17 mouse cellular contexts compared by ENCODE assay signal in the genomic region with DNA sequence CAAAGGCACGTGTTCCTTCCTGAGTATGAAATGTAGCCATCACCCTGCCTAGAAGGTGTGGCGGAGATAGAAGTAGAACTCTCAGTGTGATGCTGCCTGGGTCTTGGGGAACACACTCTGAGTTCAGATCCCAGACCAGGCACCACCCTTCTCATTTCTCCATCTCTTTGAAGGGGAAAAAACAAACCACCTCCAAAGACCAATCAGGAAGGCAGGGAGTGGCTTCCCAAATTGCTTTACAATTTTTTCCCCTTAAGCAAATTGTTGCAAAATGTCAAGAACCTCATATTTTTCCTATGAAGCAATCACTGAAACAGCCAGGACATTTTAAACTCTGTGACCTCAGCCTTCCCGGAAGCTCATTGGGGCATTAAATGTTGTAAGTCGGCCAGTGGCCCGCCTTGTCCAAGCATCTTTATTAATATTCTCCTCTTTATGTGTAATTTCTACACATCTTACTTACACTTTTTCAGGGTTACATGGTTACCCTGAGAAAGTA.
A peak's percentile ranks its signal among the peaks of the same experiment; 100 is the strongest.
DNase-seq lines count a peak whose midpoint lies in the region; ATAC-seq lines count a peak whose summit lies in the region.
"Had no signal": no experiment of that assay in that cellular context is flagged by ENCODE, and none has a peak within 500 bp of the region (broad histone marks: within the 10 kb centered on the region; RNA-seq: fewer than 3 reads in every experiment).

No protein-coding gene starts in this region.

- WGBS in kidney, embryonic 15.5 days, result 90% methylated on average over 5 of the region's 5 CpGs
- 79% methylated on average over 5 of the region's 5 CpGs for WGBS in lung, embryonic 16.5 days

- peaks cover 12% of the 10 kb centered on the region for H3K36me3 ChIP-seq in kidney, embryonic 15.5 days
- H3K36me3 ChIP-seq in lung, embryonic 16.5 days (ENCODE audit: control insufficient read depth, insufficient read depth, low read length), result 0 out of 2 replicates have a peak, but pooled peaks cover 3% of the 10 kb centered on the region

- no peak for ATAC-seq in kidney, embryonic 15.5 days (replicated peaks; ENCODE audit: low FRiP score)
- ATAC-seq in lung, embryonic 16.5 days (ENCODE audit: low read depth), result 0 out of 2 replicates have a peak, but pooled peaks have one; percentile 27
- ATAC-seq: forebrain, postnatal 0 days; liver, postnatal 0 days had no signal

- no peak overlapping the region for H3K27ac ChIP-seq in kidney, embryonic 15.5 days
- no peak overlapping the region for H3K27ac ChIP-seq in lung, embryonic 16.5 days (ENCODE audit: low read length)
- H3K27ac ChIP-seq: heart, embryonic 15.5 days; hindbrain, embryonic 10.5 days; limb, embryonic 13.5 days had no signal

- peak; percentile 46 to 84 for DNase-seq in adrenal gland, adult (ENCODE audit: inconsistent age in 2 of 2, low spot score in 1 of 2)
- no peak for DNase-seq in adrenal gland, postnatal 14 days
- DNase-seq in kidney, postnatal 14 days, result peak; percentile 53
- DNase-seq in monocyte, adult 2 months (ENCODE audit: low read depth in 1 of 2, low spot score in 2 of 2), result peak; percentile 30 to 31
- no peak for DNase-seq in right cerebral cortex, postnatal 25 days
- DNase-seq in embryo, embryonic 11 days, result no peak
- DNase-seq: cerebellum, postnatal 10 days; forebrain, postnatal 0 days; gastrocnemius, postnatal 14 days; liver, postnatal 0 days; right cerebral cortex, postnatal 14 days had no signal

- no peaks in the 10 kb centered on the region for H3K4me1 ChIP-seq in kidney, embryonic 15.5 days
- H3K4me1 ChIP-seq in lung, embryonic 16.5 days (replicated peaks; ENCODE audit: control insufficient read depth, insufficient read depth, low read length), result no peaks in the 10 kb centered on the region
- H3K4me1 ChIP-seq: heart, embryonic 15.5 days; hindbrain, embryonic 10.5 days; limb, embryonic 13.5 days had no signal

- no peaks in the 10 kb centered on the region for H3K27me3 ChIP-seq in kidney, embryonic 15.5 days
- H3K27me3 ChIP-seq in lung, embryonic 16.5 days (ENCODE audit: control insufficient read depth, insufficient read depth, low read depth, low read length), result no peaks in the 10 kb centered on the region
- H3K27me3 ChIP-seq: heart, embryonic 15.5 days; limb, embryonic 13.5 days had no signal

- H3K4me2 ChIP-seq in kidney, embryonic 15.5 days, result no peak overlapping the region
- no peak overlapping the region for H3K4me2 ChIP-seq in lung, embryonic 16.5 days (ENCODE audit: low read depth, low read length)
- H3K4me2 ChIP-seq: heart, embryonic 15.5 days; limb, embryonic 13.5 days; midbrain, embryonic 11.5 days had no signal

- no peak overlapping the region for H3K9ac ChIP-seq in kidney, embryonic 15.5 days
- no peak overlapping the region for H3K9ac ChIP-seq in lung, embryonic 16.5 days (ENCODE audit: low read length)
- H3K9ac ChIP-seq: forebrain, postnatal 0 days; heart, embryonic 15.5 days; limb, embryonic 13.5 days; liver, postnatal 0 days had no signal

- no peak overlapping the region for H3K4me3 ChIP-seq in kidney, embryonic 15.5 days (replicated peaks)
- no peak overlapping the region for H3K4me3 ChIP-seq in lung, embryonic 16.5 days (ENCODE audit: low read length)
- H3K4me3 ChIP-seq: heart, embryonic 15.5 days; hindbrain, embryonic 10.5 days; limb, embryonic 13.5 days had no signal

- H3K9me3 ChIP-seq in kidney, embryonic 15.5 days (replicated peaks), result no peaks in the 10 kb centered on the region
- H3K9me3 ChIP-seq in lung, embryonic 16.5 days (ENCODE audit: control insufficient read depth, low read length), result no peaks in the 10 kb centered on the region
- H3K9me3 ChIP-seq: heart, embryonic 15.5 days; hindbrain, embryonic 10.5 days; limb, embryonic 13.5 days had no signal

Comparison
In these comparisons a context has a peak if more than half of its experiments do, and no peak if none do; other contexts are left out.
1. DNase-seq: peak in adrenal gland, adult (2 of 2), kidney, postnatal 14 days (single experiment) and monocyte, adult 2 months (2 of 2); none in adrenal gland, postnatal 14 days (single experiment), right cerebral cortex, postnatal 25 days (single experiment) and embryo, embryonic 11 days (single experiment).